Mouse (Mus musculus) T-helper 1 cell (primary cell): Measurements from ENCODE around the gene Exph5.

ENCODE experiments used
- in situ Hi-C: fragments of 300-600 bp; cut with MboI, MseI; formaldehyde crosslinking; loops from one replicate; pipeline ENCODE4 v1.15.1; 2025; ENCODE audit warnings: high pct_unique_total_duplicates

Gene Exph5

GRCm38 (mm10) chr9:53356219-53357155 is 55.0 kb downstream of the Exph5 start:
- in situ Hi-C loops: no loop called here

GRCm38 (mm10) chr9:53371339-53371738 is 69.9 kb downstream of the Exph5 start:
- in situ Hi-C loops: no loop called here

GRCm38 (mm10) chr9:53375907-53376306 is 74.4 kb downstream of the Exph5 start:
- in situ Hi-C loops: no loop called here

GRCm38 (mm10) chr9:53376820-53377219 is 75.3 kb downstream of the Exph5 start:
- in situ Hi-C loops: no loop called here

GRCm38 (mm10) chr9:53377597-53377996 is 76.1 kb downstream of the Exph5 start:
- in situ Hi-C loops: no loop called here

- in situ Hi-C loops: no loop called here
Measured at GRCm38 (mm10) chr9:53378171-53378570, 76.7 kb downstream of the Exph5 start.

GRCm38 (mm10) chr9:53380595-53380994 is 79.1 kb downstream of the Exph5 start:
- in situ Hi-C loops: loop anchor here (10.0 kb wide), 1 partner anchor 1994 kb away; no protein-coding TSS in a partner anchor

- in situ Hi-C loops: loop anchor here (10.0 kb wide), 1 partner anchor 1994 kb away; no protein-coding TSS in a partner anchor
Measured at GRCm38 (mm10) chr9:53381113-53381615, 79.7 kb downstream of the Exph5 start.

GRCm38 (mm10) chr9:53383951-53384866 is 82.7 kb downstream of the Exph5 start, which contains the start of gene Kdelc2:
Gene Kdelc2 (plus strand): TSS chr9:53384025.
- in situ Hi-C loops: loop anchor here (10.0 kb wide), 1 partner anchor 1991 kb away; no protein-coding TSS in a partner anchor

- in situ Hi-C loops: loop anchor here (5.0 to 10.0 kb wide), 2 partner anchors 133 to 1990 kb away; no protein-coding TSS in a partner anchor
Measured at GRCm38 (mm10) chr9:53384873-53385272, 83.4 kb downstream of the Exph5 start.

- in situ Hi-C loops: loop anchor here (5.0 to 10.0 kb wide), 2 partner anchors 135 to 1987 kb away; no protein-coding TSS in a partner anchor
Measured at GRCm38 (mm10) chr9:53387431-53387830, 86.0 kb downstream of the Exph5 start.

- in situ Hi-C loops: loop anchor here (5.0 to 10.0 kb wide), 2 partner anchors 137 to 1986 kb away; no protein-coding TSS in a partner anchor
Measured at GRCm38 (mm10) chr9:53389109-53389508, 87.6 kb downstream of the Exph5 start.

GRCm38 (mm10) chr9:53390136-53390535 is 88.7 kb downstream of the Exph5 start:
- in situ Hi-C loops: loop anchor here (10.0 kb wide), 1 partner anchor 1035 kb away; no protein-coding TSS in a partner anchor

GRCm38 (mm10) chr9:53397685-53398387 is 96.4 kb downstream of the Exph5 start:
- in situ Hi-C loops: loop anchor here (10.0 kb wide), 1 partner anchor 1043 kb away; no protein-coding TSS in a partner anchor

- in situ Hi-C loops: loop anchor here (10.0 kb wide), 1 partner anchor 1044 kb away; no protein-coding TSS in a partner anchor
Measured at GRCm38 (mm10) chr9:53398388-53398700, 96.9 kb downstream of the Exph5 start.

- in situ Hi-C loops: loop anchor here (10.0 kb wide), 1 partner anchor 1045 kb away; no protein-coding TSS in a partner anchor
Measured at GRCm38 (mm10) chr9:53399537-53399936, 98.1 kb downstream of the Exph5 start.

GRCm38 (mm10) chr9:53400696-53401095 is 99.2 kb downstream of the Exph5 start:
- in situ Hi-C loops: no loop called here

GRCm38 (mm10) chr9:53401146-53401545 is 99.7 kb downstream of the Exph5 start:
- in situ Hi-C loops: no loop called here

GRCm38 (mm10) chr9:53402291-53402711 is 100.8 kb downstream of the Exph5 start, which contains the start of gene 4930550C14Rik:
Gene 4930550C14Rik (plus strand): TSS chr9:53402325.
- in situ Hi-C loops: no loop called here

- in situ Hi-C loops: no loop called here
Measured at GRCm38 (mm10) chr9:53402991-53403390, 101.5 kb downstream of the Exph5 start.
